Mouse (Mus musculus) hindbrain, embryonic 13.5 days (tissue): Measurements from ENCODE around the gene Tufm. TPM values are rescaled to one million over a fixed set of nuclear protein-coding genes. Genes with fewer than 3 reads are reported as not detected.

Experiments used
- ATAC-seq: fragments of 200-750 bp; cut with Nextera tagmentation; 2 replicates; pipeline ENCODE4 v1.8.0; 2017; ENCODE audit warnings: moderate TSS enrichment; ENCODE audit not compliant: low FRiP score
- H3K27ac ChIP-seq: fragments of 300-500 bp; sonication (generic); 2 replicates; pipeline ENCODE4 v1.5.1; 2015; ENCODE audit warnings: inconsistent platforms, mild to moderate bottlenecking, moderate library complexity
- H3K27me3 ChIP-seq: fragments of 300-500 bp; sonication (generic); 2 replicates; pipeline ENCODE4 v1.6.1; 2015; ENCODE audit warnings: mild to moderate bottlenecking, inconsistent platforms
- H3K36me3 ChIP-seq: fragments of 300-500 bp; sonication (generic); 2 replicates; pipeline ENCODE4 v1.6.1; 2015; ENCODE audit warnings: mild to moderate bottlenecking, inconsistent platforms
- H3K4me1 ChIP-seq: fragments of 300-500 bp; sonication (generic); replicated peaks from 2 replicates; pipeline ENCODE4 v1.6.1; 2015; ENCODE audit warnings: inconsistent platforms
- H3K4me2 ChIP-seq: fragments of 300-500 bp; sonication (generic); 2 replicates; pipeline ENCODE4 v1.6.1; 2015; ENCODE audit warnings: inconsistent platforms, mild to moderate bottlenecking, moderate library complexity
- H3K4me3 ChIP-seq: fragments of 300-500 bp; sonication (generic); 2 replicates; pipeline ENCODE4 v1.5.1; 2015; ENCODE audit warnings: mild to moderate bottlenecking, inconsistent platforms
- H3K9ac ChIP-seq: fragments of 300-500 bp; sonication (generic); 2 replicates; pipeline ENCODE4 v1.6.1; 2015; ENCODE audit warnings: mild to moderate bottlenecking, inconsistent platforms
- H3K9me3 ChIP-seq: fragments of 300-500 bp; sonication (generic); 2 replicates; pipeline ENCODE4 v1.6.1; 2016; ENCODE audit warnings: inconsistent platforms
- WGBS: fragments of 180-500 bp; shearing (Covaris S2); methylation state at CpG from one replicate; pipeline ENCODE4 v1.1.7; 2015; 5-methylcytosine and 5-hydroxymethylcytosine counted together
- polyA plus RNA-seq: library from polyadenylated mRNA; unstranded; fragments of >200 nt; fragmentation: Nextera tagmentation; extraction: Ambion mirVana; gene quantifications from 2 replicates; pipeline ENCODE4 v1.2.1, GENCODE M21; 2015

Gene Tufm
- polyA plus RNA-seq, 1 experiment from 2014 or later: 120 TPM

DNA sequence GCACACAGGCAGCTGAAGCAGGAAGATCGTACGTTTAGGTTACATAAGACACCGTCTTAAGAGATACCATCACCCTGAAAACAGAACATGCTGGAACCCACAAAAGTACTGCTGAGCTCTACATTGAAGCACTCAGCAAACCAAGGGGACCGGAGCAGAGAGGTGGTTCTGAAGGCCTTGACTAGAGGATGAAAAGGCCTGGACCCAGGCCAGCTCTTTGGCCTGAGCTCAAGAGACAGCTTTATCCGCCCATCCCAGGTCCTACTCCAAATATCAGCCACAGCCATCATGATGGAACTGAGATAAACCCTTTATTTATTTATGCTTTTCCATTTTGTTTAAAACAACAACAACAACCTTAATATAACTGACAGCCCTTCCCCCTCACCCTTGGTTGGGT, 20.5 kb upstream of the Tufm start:
- no peak overlapping the region for H3K9ac ChIP-seq
- no peaks in the 10 kb centered on the region for H3K27me3 ChIP-seq
- H3K27ac ChIP-seq: no peak overlapping the region
- H3K9me3 ChIP-seq: no peaks in the 10 kb centered on the region
- no peaks in the 10 kb centered on the region; the same call in 1 of the 2 replicates for H3K4me1 ChIP-seq
- ATAC-seq: no peak
- H3K36me3 ChIP-seq: peaks cover 57% of the 10 kb centered on the region
- no peak overlapping the region for H3K4me2 ChIP-seq
- WGBS: 93% methylated on average over 5 of the region's 5 CpGs
- no peak overlapping the region for H3K4me3 ChIP-seq

DNA sequence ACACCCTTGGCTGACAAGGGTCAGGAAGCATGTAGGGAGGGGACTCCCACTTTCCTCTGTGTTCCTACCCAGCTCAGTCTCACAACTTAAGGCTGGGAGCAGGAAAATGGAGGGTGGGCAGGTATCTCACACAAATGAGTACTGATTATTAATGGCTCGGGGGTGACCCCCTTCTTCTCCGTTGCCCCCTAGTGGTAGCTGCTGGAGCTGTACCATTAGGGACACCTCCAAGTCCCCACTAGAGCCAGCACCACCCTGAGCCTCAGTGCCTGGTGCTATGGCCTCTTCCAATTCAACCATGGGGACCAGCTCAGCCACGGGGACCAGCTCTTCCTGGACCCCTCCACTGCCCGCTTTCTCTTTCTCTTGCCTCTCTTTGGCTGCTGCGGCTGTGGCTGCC, 19.9 kb upstream of the Tufm start:
- Histone ChIP-seq H3K36me3 (peaks cover 62% of the 10 kb centered on the region), H3K27ac (no peak overlapping the region), H3K9ac (no peak overlapping the region), H3K9me3 (no peaks in the 10 kb centered on the region), H3K4me1 (peaks cover 2% of the 10 kb centered on the region; the same call in 1 of the 2 replicates), H3K4me3 (no peak overlapping the region), H3K4me2 (no peak overlapping the region), H3K27me3 (no peaks in the 10 kb centered on the region)
- 68% methylated on average over 5 of the region's 5 CpGs for WGBS
- ATAC-seq: no peak

- Histone ChIP-seq H3K4me2 (no peak overlapping the region), H3K27me3 (no peaks in the 10 kb centered on the region), H3K27ac (no peak overlapping the region), H3K4me1 (peaks cover 10% of the 10 kb centered on the region), H3K9me3 (no peaks in the 10 kb centered on the region), H3K9ac (no peak overlapping the region), H3K4me3 (no peak overlapping the region), H3K36me3 (peaks cover 70% of the 10 kb centered on the region)
- WGBS: 94% methylated on average over 18 of the region's 18 CpGs
- no peak for ATAC-seq
Observed at GRCm38 (mm10) chr7:126467834-126468627, 19.1 kb upstream of the Tufm start.

DNA sequence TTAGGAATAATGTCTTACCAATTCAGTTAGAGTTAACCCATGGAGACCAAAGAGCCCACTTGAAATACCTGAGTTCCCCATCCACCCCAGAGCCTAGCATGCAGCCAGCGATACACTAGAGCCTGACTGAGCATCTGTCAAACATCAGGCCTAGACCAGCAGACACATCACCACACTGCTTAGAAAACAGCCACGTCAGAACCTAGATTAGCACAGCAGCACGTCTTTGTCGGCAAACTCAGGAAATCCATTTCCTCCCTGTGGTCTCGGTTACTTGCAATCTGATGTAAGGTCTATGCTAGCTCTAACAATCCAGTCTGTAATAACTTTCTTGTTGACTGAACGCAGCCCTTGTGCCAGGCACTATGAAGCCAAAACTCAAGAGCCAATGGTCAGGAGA, 17.1 kb upstream of the Tufm start:
- no peak for ATAC-seq
- H3K27me3 ChIP-seq: no peaks in the 10 kb centered on the region
- H3K9me3 ChIP-seq: no peaks in the 10 kb centered on the region
- 93% methylated on average over 6 of the region's 6 CpGs for WGBS
- H3K9ac ChIP-seq: no peak overlapping the region
- no peak overlapping the region for H3K4me3 ChIP-seq
- peaks cover 24% of the 10 kb centered on the region for H3K4me1 ChIP-seq
- H3K36me3 ChIP-seq: peaks cover 70% of the 10 kb centered on the region
- no peak overlapping the region for H3K27ac ChIP-seq
- H3K4me2 ChIP-seq: no peak overlapping the region

DNA sequence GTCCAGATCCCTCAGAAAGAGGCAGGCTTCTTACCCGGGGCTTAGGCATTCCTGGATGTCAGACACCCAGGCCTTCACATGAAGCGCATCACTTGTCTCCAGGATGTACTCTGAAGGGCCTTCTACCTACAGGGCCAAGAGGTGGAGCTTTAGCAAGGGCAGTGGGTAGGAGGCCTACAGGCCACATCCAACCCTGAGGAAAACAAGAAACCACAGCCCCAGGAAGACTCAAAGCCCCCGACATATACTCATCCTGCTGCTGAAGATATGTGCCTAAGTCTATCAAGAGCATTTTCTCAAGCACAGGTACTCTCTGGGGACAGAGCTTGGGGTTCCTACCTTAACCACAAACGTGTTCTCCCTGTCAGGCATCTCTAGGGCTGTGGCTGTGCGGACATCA, 15.8 kb upstream of the Tufm start:
- H3K4me2 ChIP-seq: no peak overlapping the region
- H3K4me1 ChIP-seq: peaks cover 33% of the 10 kb centered on the region
- WGBS: 93% methylated on average over 5 of the region's 5 CpGs
- no peak overlapping the region for H3K27ac ChIP-seq
- ATAC-seq: no peak
- H3K4me3 ChIP-seq: no peak overlapping the region
- peaks cover 67% of the 10 kb centered on the region for H3K36me3 ChIP-seq
- no peaks in the 10 kb centered on the region for H3K9me3 ChIP-seq
- no peak overlapping the region for H3K9ac ChIP-seq
- no peaks in the 10 kb centered on the region for H3K27me3 ChIP-seq

- H3K9me3 ChIP-seq: no peaks in the 10 kb centered on the region
- H3K36me3 ChIP-seq: peaks cover 62% of the 10 kb centered on the region
- H3K9ac ChIP-seq: peak overlapping the region; percentile 25; the same call in 1 of the 2 replicates
- H3K4me2 ChIP-seq: no peak overlapping the region
- H3K4me1 ChIP-seq: peaks cover 33% of the 10 kb centered on the region
- no peak for ATAC-seq
- no peak overlapping the region for H3K27ac ChIP-seq
- H3K4me3 ChIP-seq: no peak overlapping the region
- 84% methylated on average over 4 of the region's 4 CpGs for WGBS
- H3K27me3 ChIP-seq: no peaks in the 10 kb centered on the region
Observed at GRCm38 (mm10) chr7:126471853-126472252, 15.3 kb upstream of the Tufm start.

DNA sequence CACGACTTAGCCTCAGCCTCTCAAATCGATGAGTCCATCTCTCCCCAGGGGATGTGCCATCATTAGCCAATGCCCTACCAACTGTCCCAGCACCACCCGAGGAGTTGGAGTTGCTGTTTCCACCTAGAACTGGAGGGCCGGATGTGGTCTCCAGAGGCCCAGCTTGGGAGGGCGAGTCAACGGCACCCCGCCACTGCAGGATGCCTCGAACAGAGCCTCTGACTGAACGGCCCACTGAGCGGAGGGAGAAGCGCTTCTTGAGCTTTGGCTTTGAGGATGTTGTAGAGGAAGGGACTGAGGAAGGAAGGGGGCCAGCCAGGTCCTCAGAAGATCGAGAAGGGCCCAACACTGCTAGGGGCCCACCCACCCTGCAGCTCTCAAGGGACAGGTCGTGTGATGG, 14.9 kb upstream of the Tufm start:
- Histone ChIP-seq H3K36me3 (peaks cover 57% of the 10 kb centered on the region), H3K4me1 (peaks cover 33% of the 10 kb centered on the region), H3K27me3 (no peaks in the 10 kb centered on the region), H3K4me2 (no peak overlapping the region), H3K9me3 (no peaks in the 10 kb centered on the region), H3K4me3 (no peak overlapping the region), H3K9ac (peak overlapping the region; percentile 25; the same call in 1 of the 2 replicates), H3K27ac (no peak overlapping the region)
- 87% methylated on average over 13 of the region's 13 CpGs for WGBS
- no peak for ATAC-seq

GRCm38 (mm10) chr7:126472713-126473112, 14.4 kb upstream of the Tufm start:
- ATAC-seq: no peak
- no peak overlapping the region for H3K4me3 ChIP-seq
- peaks cover 53% of the 10 kb centered on the region for H3K36me3 ChIP-seq
- H3K4me1 ChIP-seq: peaks cover 33% of the 10 kb centered on the region
- H3K27me3 ChIP-seq: no peaks in the 10 kb centered on the region
- no peaks in the 10 kb centered on the region for H3K9me3 ChIP-seq
- H3K4me2 ChIP-seq: no peak overlapping the region
- WGBS: 95% methylated on average over 16 of the region's 16 CpGs
- no peak overlapping the region for H3K27ac ChIP-seq
- H3K9ac ChIP-seq: peak overlapping the region; percentile 25; the same call in 1 of the 2 replicates

DNA sequence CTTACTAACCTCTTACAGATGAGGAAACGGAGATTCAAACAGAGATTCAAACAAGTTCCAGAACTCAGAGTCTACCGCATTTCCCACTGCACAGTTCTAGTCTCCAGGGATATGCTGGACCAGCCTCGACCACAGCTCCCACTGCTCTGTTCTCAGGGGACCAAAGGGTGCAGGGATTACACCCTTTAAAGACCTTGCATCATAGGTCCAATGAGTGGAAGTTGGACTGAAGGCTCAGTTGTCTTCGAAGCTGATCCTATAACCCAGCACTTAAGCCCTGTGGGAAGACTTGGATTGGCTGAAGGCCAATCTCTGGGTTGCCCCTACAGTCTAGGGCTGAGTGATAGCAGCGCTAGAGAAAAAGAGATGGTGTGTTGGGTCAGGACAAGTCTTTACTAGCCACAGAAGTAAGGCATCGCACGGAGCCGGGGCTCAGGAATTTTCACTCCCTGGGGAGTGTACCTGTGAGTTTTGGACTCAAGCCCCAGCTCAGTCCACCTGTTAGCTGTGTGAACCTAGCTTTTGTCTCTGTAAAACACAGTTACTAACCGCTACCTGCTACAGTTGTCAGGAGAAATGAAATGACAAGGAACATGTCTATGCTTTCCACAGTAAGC, 13.6 kb upstream of the Tufm start:
- 92% methylated on average over 9 of the region's 9 CpGs for WGBS
- no peak for ATAC-seq

DNA sequence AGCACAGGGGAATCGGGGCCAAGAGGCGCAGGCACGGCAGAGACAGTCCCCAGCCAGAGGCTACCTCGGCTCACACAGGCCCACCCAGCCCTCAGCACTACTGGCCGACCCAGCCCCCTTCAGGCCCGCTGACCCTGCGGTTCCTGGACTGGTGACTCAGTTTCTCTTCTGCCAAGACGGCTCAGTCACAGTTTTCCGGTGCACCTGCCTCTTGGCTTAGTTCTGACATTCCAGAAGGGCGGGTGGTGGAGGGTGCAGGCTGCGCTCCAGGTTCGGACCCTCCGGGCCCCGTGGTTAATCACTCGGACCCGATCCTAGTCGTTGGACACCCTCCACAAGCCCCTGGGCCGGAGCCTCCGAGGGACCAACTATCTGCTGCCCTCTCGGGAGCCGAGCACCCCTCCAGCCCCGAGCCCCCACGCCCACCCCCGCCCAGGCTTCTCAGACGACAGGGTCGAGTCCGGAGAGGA, 12.6 kb upstream of the Tufm start:
- peak overlapping the region; percentile 98 for H3K9ac ChIP-seq
- H3K36me3 ChIP-seq: peaks cover 35% of the 10 kb centered on the region
- WGBS: 2% methylated on average over 23 of the region's 27 CpGs
- no peaks in the 10 kb centered on the region for H3K9me3 ChIP-seq
- H3K4me2 ChIP-seq: peak overlapping the region; percentile 97
- ATAC-seq: peak; percentile 52
- H3K4me3 ChIP-seq: peak overlapping the region; percentile 88
- H3K4me1 ChIP-seq: peaks cover 33% of the 10 kb centered on the region
- H3K27ac ChIP-seq: peak overlapping the region; percentile 97
- H3K27me3 ChIP-seq: no peaks in the 10 kb centered on the region

More for the DNA sequence above, 13.6 kb upstream of the Tufm start:
- H3K36me3 ChIP-seq: peaks cover 45% of the 10 kb centered on the region
- H3K9ac ChIP-seq: peak overlapping the region; percentile 98
- no peaks in the 10 kb centered on the region for H3K27me3 ChIP-seq
- H3K4me1 ChIP-seq: peaks cover 33% of the 10 kb centered on the region
- H3K4me2 ChIP-seq: peak overlapping the region; percentile 97
- peak overlapping the region; percentile 88 for H3K4me3 ChIP-seq
- no peaks in the 10 kb centered on the region for H3K9me3 ChIP-seq
- no peak overlapping the region for H3K27ac ChIP-seq

DNA sequence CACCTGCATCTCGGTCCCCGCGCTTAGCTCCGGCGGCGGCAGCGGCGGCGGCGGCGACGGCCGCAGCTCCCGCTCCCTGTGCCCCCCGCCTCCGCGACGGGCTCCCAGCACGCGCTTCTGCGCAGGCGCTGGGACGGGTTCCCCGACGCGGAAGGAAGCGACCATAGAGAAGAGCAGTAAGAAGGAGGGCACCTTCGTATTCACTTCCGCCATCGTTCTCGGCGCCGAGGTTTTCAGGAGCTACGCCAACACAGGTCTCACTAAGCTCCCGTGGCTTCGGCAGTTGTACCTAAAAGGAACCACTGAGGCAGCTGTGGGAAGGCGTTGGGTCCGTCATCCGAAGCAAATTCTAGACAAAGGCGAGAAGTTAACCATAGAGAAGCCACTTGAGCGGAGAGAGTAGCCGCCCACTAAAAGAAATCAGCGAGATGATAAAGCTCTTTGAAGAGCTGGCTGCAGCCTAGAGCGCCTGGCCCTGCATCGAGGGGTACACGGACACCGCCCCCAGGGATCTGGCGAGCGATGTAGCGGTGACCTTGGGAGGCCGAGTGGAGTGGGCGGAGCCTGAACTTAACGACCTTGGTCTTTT, 12.1 kb upstream of the Tufm start, which contains the start of gene Sh2b1:
Gene Sh2b1, minus strand, starts transcription at position 432 of the 589 bp plus-strand sequence.
- Histone ChIP-seq H3K9ac (peak within 1 kb of the TSS; percentile 98), H3K4me3 (peak within 1 kb of the TSS; percentile 88), H3K36me3 (peaks cover 30% of the 10 kb centered on the region), H3K27ac (peak within 1 kb of the TSS; percentile 97), H3K27me3 (no peaks in the 10 kb centered on the region), H3K9me3 (no peaks in the 10 kb centered on the region), H3K4me1 (peaks cover 33% of the 10 kb centered on the region), H3K4me2 (peak within 1 kb of the TSS; percentile 97)
- WGBS: under 1% methylated on average over 49 of the region's 53 CpGs
- peak; percentile 91 for ATAC-seq

DNA sequence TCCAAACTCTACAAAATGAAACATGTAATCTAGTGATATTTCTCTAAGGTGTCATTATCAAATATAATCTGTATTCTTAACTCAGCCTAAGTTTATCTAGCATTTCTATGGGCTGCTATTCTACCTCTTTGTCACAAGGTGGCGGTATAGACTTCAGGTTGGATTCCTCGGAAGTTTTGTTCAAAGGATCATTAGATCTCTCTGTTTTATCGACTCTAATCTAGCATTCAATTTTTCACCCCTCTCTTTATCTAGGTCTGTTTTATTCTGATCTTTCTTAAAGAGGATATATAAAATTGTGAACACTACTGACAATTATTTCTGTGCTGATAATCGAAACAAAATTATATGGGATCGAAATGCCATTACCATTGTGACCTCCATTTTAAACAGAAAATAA, 5.5 kb upstream of the Tufm start:
- ATAC-seq: no peak
- Histone ChIP-seq H3K4me1 (peaks cover 8% of the 10 kb centered on the region), H3K4me2 (no peak overlapping the region), H3K27ac (no peak overlapping the region), H3K9me3 (no peaks in the 10 kb centered on the region), H3K9ac (no peak overlapping the region), H3K4me3 (no peak overlapping the region), H3K27me3 (no peaks in the 10 kb centered on the region), H3K36me3 (no peaks in the 10 kb centered on the region)
- WGBS: 29% methylated on average over 5 of the region's 5 CpGs
